Mouse (Mus musculus) intestine, embryonic 14.5 days (tissue): ENCODE data around the gene Aagab. TPM values are rescaled to one million over a fixed set of nuclear protein-coding genes. Genes with fewer than 3 reads are reported as not detected.

Experiments
- ATAC-seq: fragments of 200-750 bp; cut with Nextera tagmentation; replicated peaks from 2 replicates; pipeline ENCODE4 v1.8.0; 2017; ENCODE audit warnings: low read depth, moderate number of reproducible peaks, moderate TSS enrichment, moderate library complexity; ENCODE audit not compliant: low FRiP score, low TSS enrichment
- DNase-seq: peaks from one replicate; pipeline ENCODE4 v3.0.0-alpha.2; 2018; ENCODE audit warnings: low spot score
- H3K27ac ChIP-seq: fragments of 300-500 bp; sonication (generic); 2 replicates; pipeline ENCODE4 v1.5.1; 2014; ENCODE audit warnings: low read depth, mild to moderate bottlenecking, control low read depth
- H3K27me3 ChIP-seq: fragments of 300-500 bp; sonication (generic); replicated peaks from 2 replicates; pipeline ENCODE4 v1.6.1; 2014; ENCODE audit warnings: low read length, control low read depth; ENCODE audit not compliant: control insufficient read depth, insufficient read depth
- H3K36me3 ChIP-seq: fragments of 300-500 bp; sonication (generic); 2 replicates; pipeline ENCODE4 v1.6.1; 2014; ENCODE audit warnings: low read length, control low read depth; ENCODE audit not compliant: control insufficient read depth, insufficient read depth
- H3K4me1 ChIP-seq: fragments of 300-500 bp; sonication (generic); replicated peaks from 2 replicates; pipeline ENCODE4 v1.6.1; 2014; ENCODE audit warnings: low read length, control low read depth, mixed read lengths; ENCODE audit not compliant: control insufficient read depth, insufficient read depth
- H3K4me2 ChIP-seq: fragments of 300-500 bp; sonication (generic); 2 replicates; pipeline ENCODE4 v1.6.1; 2014; ENCODE audit warnings: low read length
- H3K4me3 ChIP-seq: fragments of 300-500 bp; sonication (generic); 2 replicates; pipeline ENCODE4 v1.5.1; 2014; ENCODE audit warnings: low read depth, low read length, control low read depth, mixed read lengths
- H3K9ac ChIP-seq: fragments of 300-500 bp; sonication (generic); 2 replicates; pipeline ENCODE4 v1.6.1; 2014; ENCODE audit warnings: mild to moderate bottlenecking, low read length
- H3K9me3 ChIP-seq: fragments of 300-500 bp; sonication (generic); 2 replicates; pipeline ENCODE4 v1.6.1; 2016; ENCODE audit warnings: low read length, control low read depth; ENCODE audit not compliant: control insufficient read depth
- WGBS: fragments of 180-500 bp; shearing (Covaris S2); extraction: QIAGEN DNeasy Blood & Tissue Kit; methylation state at CpG from one replicate; pipeline ENCODE4 v1.1.7; 2014; 5-methylcytosine and 5-hydroxymethylcytosine counted together
- polyA plus RNA-seq: library from polyadenylated mRNA; unstranded; fragments of >200 nt; fragmentation: Nextera tagmentation; extraction: Ambion mirVana; gene quantifications from 2 replicates; pipeline ENCODE4 v1.2.1, GENCODE M21; 2014

Gene Aagab
- polyA plus RNA-seq, 1 experiment from 2014 or later, result 26.0 TPM

DNA sequence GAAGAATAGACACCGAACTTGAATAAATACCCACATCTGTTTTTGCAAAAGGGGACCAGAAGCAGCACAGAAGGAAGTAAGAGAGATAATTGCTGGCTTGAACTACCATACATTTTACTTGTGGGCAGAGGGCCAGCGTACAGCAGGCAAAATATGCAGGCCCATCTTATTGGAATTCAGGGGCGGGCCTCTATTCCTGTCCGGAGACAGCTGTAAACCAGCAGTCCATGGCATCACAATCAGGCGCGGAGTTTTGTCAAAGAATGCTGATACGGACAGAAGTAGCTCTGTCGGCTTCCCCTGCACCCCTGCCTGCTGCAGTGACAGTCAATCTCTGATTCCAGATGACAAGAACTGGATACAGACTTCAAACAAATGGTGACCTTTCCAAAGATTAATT lies 33.7 kb upstream of the Aagab start:
- no peaks in the 10 kb centered on the region; the same call in 1 of the 2 replicates for H3K27me3 ChIP-seq
- peak; percentile 61 for DNase-seq
- WGBS, result 18% methylated on average over 8 of the region's 8 CpGs
- H3K4me3 ChIP-seq, result no peak overlapping the region
- H3K4me1 ChIP-seq, result 0 out of 2 replicates have a peak, but pooled peaks cover 4% of the 10 kb centered on the region
- no peaks in the 10 kb centered on the region for H3K36me3 ChIP-seq
- H3K9me3 ChIP-seq, result no peaks in the 10 kb centered on the region
- no peak overlapping the region for H3K9ac ChIP-seq
- H3K27ac ChIP-seq, result no peak overlapping the region
- no peak for ATAC-seq
- H3K4me2 ChIP-seq, result no peak overlapping the region

DNA sequence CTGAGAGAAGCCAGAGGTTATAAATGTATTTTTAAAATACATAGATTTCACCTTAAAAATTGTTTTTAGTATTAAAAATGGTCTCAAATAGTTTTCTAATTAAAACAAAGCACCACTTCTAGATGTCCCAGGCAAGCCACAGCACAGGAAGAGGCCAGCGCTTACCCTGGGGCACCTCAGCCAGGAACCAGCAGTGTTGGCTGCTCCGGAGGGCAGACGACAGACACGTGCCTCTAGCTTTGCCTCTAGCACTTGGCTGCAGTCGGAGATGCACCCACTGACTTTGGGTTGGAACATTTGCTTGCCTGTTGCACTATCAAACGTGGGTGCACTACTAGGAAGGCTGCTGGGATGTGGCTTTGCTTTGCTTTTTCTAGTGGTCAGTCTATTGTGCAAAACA lies 30.6 kb upstream of the Aagab start:
- 40% methylated on average over 6 of the region's 6 CpGs for WGBS
- no peak overlapping the region for H3K27ac ChIP-seq

DNA sequence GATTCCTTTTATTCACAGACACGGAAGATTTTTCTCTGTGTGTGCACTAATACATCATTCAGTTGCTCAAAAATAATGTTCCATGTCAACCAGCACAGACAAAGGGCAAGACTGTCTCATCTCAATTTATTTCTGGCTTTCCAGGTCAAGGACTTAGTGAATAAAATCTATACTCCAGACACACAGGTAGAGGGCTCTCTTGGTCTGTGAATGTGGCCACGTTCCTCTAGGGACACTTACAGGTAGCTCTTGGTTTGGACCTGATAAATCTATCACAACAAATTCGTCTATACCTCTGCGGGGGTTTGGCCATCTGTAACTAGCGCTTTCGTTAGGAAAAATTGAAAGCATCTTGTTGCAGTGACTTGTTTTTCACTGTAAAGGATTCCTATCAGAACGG lies 29.6 kb upstream of the Aagab start:
- H3K27ac ChIP-seq, result no peak overlapping the region
- no peak overlapping the region for H3K4me2 ChIP-seq
- no peaks in the 10 kb centered on the region for H3K36me3 ChIP-seq
- no peak overlapping the region for H3K9ac ChIP-seq
- H3K4me1 ChIP-seq, result 0 out of 2 replicates have a peak, but pooled peaks cover 4% of the 10 kb centered on the region
- 73% methylated on average over 7 of the region's 7 CpGs for WGBS
- no peak overlapping the region for H3K4me3 ChIP-seq
- no peaks in the 10 kb centered on the region for H3K27me3 ChIP-seq
- ATAC-seq (no peak), DNase-seq (no peak)
- H3K9me3 ChIP-seq, result no peaks in the 10 kb centered on the region

More for the DNA sequence above, 30.6 kb upstream of the Aagab start:
- no peaks in the 10 kb centered on the region for H3K36me3 ChIP-seq
- no peak overlapping the region for H3K9ac ChIP-seq
- no peak overlapping the region for H3K4me3 ChIP-seq
- ATAC-seq (no peak), DNase-seq (no peak)
- H3K27me3 ChIP-seq, result no peaks in the 10 kb centered on the region
- no peak overlapping the region for H3K4me2 ChIP-seq
- H3K9me3 ChIP-seq, result no peaks in the 10 kb centered on the region
- H3K4me1 ChIP-seq, result 0 out of 2 replicates have a peak, but pooled peaks cover 4% of the 10 kb centered on the region

DNA sequence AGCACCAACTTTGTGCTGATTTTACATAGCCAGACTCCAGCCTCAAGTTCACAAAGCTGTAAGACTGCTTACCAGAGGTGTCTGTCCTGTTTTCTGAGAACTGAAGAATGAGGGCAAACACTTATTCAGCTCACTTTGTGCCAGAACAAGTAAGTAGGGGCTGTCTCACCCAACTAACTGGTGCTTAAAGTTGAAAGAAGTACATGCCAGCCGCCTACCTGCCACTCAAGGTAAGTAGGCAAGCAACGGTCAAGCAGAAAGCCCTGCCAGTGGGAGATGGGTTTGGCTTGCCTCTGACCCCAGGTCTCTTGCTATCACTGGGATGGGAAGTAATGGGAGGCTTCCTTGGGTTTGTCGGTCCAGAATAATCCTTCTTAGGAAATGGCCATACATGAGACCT lies 25.0 kb upstream of the Aagab start:
- Histone ChIP-seq H3K27me3 (no peaks in the 10 kb centered on the region), H3K4me1 (no peaks in the 10 kb centered on the region), H3K4me3 (no peak overlapping the region), H3K9me3 (no peaks in the 10 kb centered on the region), H3K27ac (no peak overlapping the region), H3K36me3 (no peaks in the 10 kb centered on the region), H3K9ac (no peak overlapping the region), H3K4me2 (no peak overlapping the region)
- 83% methylated on average over 3 of the region's 3 CpGs for WGBS
- DNase-seq (no peak), ATAC-seq (no peak)

DNA sequence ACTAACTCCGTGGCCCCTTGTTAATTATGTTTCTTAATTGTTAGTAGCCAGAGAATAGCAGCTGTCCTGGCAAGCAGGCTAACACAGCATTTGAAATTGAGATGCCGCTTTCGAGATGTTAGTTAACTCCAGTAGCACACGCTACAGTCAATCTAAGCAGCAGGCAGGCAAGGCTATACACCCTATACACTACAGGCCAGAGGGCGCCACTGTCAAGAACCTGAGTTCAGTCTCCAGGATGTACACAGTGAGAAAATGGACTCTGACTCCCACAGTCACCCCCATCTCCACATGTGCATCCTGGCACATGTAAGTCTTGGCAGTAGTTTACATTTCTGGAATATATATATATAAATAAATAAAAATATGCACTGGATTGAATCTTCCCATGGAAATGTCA lies 22.8 kb upstream of the Aagab start:
- 81% methylated on average over 5 of the region's 5 CpGs for WGBS
- no peaks in the 10 kb centered on the region for H3K9me3 ChIP-seq
- H3K4me1 ChIP-seq, result no peaks in the 10 kb centered on the region
- no peak overlapping the region for H3K9ac ChIP-seq
- ATAC-seq (no peak), DNase-seq (no peak)
- H3K36me3 ChIP-seq, result no peaks in the 10 kb centered on the region
- H3K4me2 ChIP-seq, result no peak overlapping the region
- H3K27me3 ChIP-seq, result no peaks in the 10 kb centered on the region
- no peak overlapping the region for H3K27ac ChIP-seq
- H3K4me3 ChIP-seq, result no peak overlapping the region

DNA sequence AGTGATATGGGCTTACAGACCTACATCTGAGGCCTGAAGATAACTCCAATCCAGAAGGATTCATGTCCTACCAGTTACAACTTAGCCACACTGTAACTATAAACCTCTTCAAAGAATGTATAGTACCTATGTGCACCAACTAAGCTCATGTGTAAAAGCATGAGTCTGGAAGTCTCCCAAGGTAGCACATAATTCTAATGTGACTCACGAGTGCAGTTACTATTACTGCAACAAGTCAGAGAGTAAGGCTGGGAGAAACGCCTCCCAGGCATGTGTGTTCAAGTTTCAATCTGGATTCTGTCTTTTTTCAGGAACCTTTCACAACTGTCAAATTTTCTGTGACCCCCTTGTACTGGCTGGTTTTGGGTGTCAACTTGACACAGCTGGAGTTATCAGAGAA lies 22.4 kb upstream of the Aagab start:
- DNase-seq (no peak), ATAC-seq (no peak)
- H3K27ac ChIP-seq, result no peak overlapping the region
- 68% methylated on average over 2 of the region's 2 CpGs for WGBS
- no peak overlapping the region for H3K4me2 ChIP-seq
- no peak overlapping the region for H3K4me3 ChIP-seq
- no peak overlapping the region for H3K9ac ChIP-seq
- H3K9me3 ChIP-seq, result no peaks in the 10 kb centered on the region
- H3K36me3 ChIP-seq, result no peaks in the 10 kb centered on the region
- no peaks in the 10 kb centered on the region for H3K4me1 ChIP-seq
- H3K27me3 ChIP-seq, result no peaks in the 10 kb centered on the region

DNA sequence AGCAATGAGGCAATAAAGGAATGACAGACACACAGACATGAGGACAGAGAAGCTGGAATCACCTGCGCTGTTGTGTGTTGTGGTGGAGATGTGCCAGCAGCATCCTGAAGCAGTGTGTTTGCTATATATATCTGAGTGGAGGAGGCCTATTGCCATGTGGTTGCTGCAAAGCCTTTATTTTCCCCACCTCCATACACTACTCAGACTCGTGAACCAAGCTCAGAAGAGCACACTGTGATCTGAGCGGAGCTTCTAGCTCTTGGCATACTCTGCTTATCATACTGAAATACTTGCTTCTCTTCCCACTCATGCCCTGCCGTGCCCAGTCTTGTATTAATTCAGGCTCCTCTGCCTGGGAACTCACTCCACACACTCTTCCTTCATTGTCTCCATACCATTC lies 20.7 kb upstream of the Aagab start:
- no peak overlapping the region for H3K4me3 ChIP-seq
- DNase-seq (no peak), ATAC-seq (no peak)
- 86% methylated on average over 4 of the region's 4 CpGs for WGBS
- 0 out of 2 replicates have a peak, but pooled peaks cover under 1% of the 10 kb centered on the region for H3K9me3 ChIP-seq
- no peaks in the 10 kb centered on the region for H3K27me3 ChIP-seq
- H3K27ac ChIP-seq, result no peak overlapping the region
- H3K36me3 ChIP-seq, result no peaks in the 10 kb centered on the region
- no peak overlapping the region for H3K4me2 ChIP-seq
- H3K9ac ChIP-seq, result no peak overlapping the region
- no peaks in the 10 kb centered on the region for H3K4me1 ChIP-seq

DNA sequence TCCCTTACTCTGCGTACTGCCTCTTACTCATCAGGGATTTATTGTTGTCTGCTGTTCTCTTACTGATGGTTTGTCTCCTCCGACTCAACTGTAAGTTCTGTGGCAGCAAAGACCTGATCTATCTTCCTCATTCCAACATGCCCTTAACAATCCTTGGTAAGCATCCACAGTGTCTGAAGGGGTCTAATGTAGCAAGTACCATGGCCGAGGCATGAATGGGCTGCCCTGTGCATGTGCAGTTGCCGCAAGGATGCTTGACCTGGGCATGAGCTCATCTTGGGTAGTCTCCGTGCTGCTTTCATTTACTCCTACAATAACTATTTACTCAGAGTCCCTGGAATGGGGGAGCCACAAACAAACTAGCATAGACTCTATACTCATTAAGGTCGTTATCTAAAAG lies 17.2 kb upstream of the Aagab start:
- no peak overlapping the region for H3K4me3 ChIP-seq

DNA sequence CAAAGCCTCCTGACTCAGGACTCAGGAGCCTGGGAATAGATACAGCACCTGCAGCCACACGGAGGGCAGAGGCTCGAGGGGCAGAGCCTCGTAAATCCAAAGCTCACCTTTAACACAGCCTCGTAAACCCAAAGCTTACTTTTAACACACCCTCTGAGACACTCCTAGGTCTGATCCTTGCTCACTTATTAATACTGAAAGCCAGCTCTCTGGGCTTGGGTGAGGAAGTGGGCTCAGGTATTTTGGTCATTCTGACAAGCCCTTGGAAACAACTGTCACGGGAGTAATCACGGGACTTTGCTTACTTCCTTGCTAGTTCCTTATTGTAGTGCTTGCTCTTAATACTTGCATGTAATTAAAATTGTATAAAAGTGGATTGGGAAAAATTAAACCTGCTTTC lies 13.3 kb upstream of the Aagab start:
- no peak for ATAC-seq
- H3K9ac ChIP-seq, result no peak overlapping the region
- 43% methylated on average over 6 of the region's 6 CpGs for WGBS

More for the DNA sequence above, 17.2 kb upstream of the Aagab start:
- no peak for ATAC-seq
- no peaks in the 10 kb centered on the region for H3K4me1 ChIP-seq
- H3K9me3 ChIP-seq, result 0 out of 2 replicates have a peak, but pooled peaks cover 4% of the 10 kb centered on the region
- 83% methylated on average over 6 of the region's 6 CpGs for WGBS
- no peaks in the 10 kb centered on the region for H3K36me3 ChIP-seq
- H3K27me3 ChIP-seq, result no peaks in the 10 kb centered on the region
- H3K9ac ChIP-seq, result no peak overlapping the region
- no peak overlapping the region for H3K27ac ChIP-seq
- no peak for DNase-seq
- no peak overlapping the region for H3K4me2 ChIP-seq

More for the DNA sequence above, 13.3 kb upstream of the Aagab start:
- Histone ChIP-seq H3K36me3 (no peaks in the 10 kb centered on the region), H3K9me3 (0 out of 2 replicates have a peak, but pooled peaks cover 4% of the 10 kb centered on the region), H3K4me2 (no peak overlapping the region), H3K4me1 (no peaks in the 10 kb centered on the region), H3K27ac (no peak overlapping the region), H3K27me3 (no peaks in the 10 kb centered on the region), H3K4me3 (no peak overlapping the region)
- DNase-seq, result no peak
